Mouse (Mus musculus) C2C12 (cell line): ENCODE measurements at regions not wholly inside any gene's neighbourhood (a gene's known extent, or its start where the extent isn't known, plus 50 kb on each side); places are given as distances from the start of the nearest gene placed in this dataset.
"Not testable (repeated sequence)": the region's sequence is repeated elsewhere in the genome, so short reads cannot be mapped to it uniquely, and the experiment has no call there.

Source experiments
- CTCF ChIP-seq: IDR thresholded peaks from one replicate; pipeline ENCODE4 v1.5.1; 2011; ENCODE audit not compliant: control insufficient read depth, insufficient read depth, insufficient read length
- FOSL1 ChIP-seq: IDR thresholded peaks from one replicate; pipeline ENCODE4 v1.8.0; 2011; ENCODE audit warnings: mild to moderate bottlenecking, low read length; ENCODE audit not compliant: poor library complexity, insufficient read depth, severe bottlenecking
- MAX ChIP-seq: IDR thresholded peaks from one replicate; pipeline ENCODE4 v1.6.1; 2011; ENCODE audit warnings: mild to moderate bottlenecking, control low read depth
- MYOD1 ChIP-seq: IDR thresholded peaks from one replicate; pipeline ENCODE4 v1.6.1; 2011; ENCODE audit warnings: low read depth; ENCODE audit not compliant: control insufficient read depth, insufficient read length

- TF ChIP-seq CTCF, FOSL1, MAX, MYOD1: not testable (repeated sequence)
Measured at GRCm38 (mm10) chr6:50845246-50845645, 191.0 kb upstream of the Npvf start.
